Mouse (Mus musculus): Measurements from ENCODE around the gene Prdx5. TPM values are rescaled to one million over a fixed set of nuclear protein-coding genes. Genes with fewer than 3 reads are reported as not detected.
A peak's percentile ranks its signal among the peaks of the same experiment; 100 is the strongest.
"Not testable (repeated sequence)": the region's sequence is repeated elsewhere in the genome, so short reads cannot be mapped to it uniquely, and the experiment has no call there.

The Prdx5 gene
- total RNA-seq, 2 experiments from 2014 or later, result 763 to 838 TPM

GRCm38 (mm10) chr19:6919431-6919830 lies 9.5 kb upstream of the Prdx5 start:
- DNase-seq, result no peak

DNA sequence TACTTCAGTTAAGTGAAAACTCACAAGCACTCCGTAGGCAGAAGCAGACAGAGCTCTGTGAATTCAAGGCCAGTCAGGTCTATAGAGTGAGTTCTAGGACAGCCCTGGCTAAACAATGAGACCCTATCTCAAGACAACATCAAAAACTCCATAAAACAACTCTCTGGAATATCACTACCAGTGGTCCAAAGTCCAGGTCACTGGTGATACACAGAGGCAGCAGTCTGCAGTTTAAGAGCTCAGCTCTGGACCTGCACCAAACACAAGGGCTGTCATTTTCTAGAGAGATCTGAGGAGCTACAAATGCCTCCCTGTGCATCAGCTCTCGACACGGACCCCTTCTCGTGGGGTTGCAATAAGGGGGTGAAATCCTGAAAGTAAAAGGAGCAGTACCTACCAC lies 8.4 kb upstream of the Prdx5 start:
- DNase-seq, result no peak

GRCm38 (mm10) chr19:6916496-6916895 lies 6.6 kb upstream of the Prdx5 start:
- no peak for DNase-seq

DNA sequence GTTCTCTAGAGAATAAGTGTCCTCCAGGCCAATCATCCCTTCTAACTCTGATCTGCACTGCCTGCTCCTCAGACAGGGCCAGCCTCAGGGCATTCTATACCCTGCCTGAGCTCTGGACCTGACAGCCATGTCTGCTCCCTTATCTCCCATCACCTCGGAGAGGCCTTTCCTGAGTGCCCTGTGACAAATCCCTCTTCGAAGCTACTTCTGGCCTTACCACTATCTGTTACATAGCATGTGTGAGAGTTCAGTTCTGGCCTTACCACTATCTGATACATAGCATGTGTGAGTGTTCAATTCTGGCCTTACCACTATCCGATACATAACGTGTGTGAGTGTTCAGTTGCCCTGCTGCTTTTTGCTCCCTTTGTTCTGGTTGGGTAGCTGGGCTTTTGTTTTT lies 5.4 kb upstream of the Prdx5 start:
- no peak for DNase-seq

DNA sequence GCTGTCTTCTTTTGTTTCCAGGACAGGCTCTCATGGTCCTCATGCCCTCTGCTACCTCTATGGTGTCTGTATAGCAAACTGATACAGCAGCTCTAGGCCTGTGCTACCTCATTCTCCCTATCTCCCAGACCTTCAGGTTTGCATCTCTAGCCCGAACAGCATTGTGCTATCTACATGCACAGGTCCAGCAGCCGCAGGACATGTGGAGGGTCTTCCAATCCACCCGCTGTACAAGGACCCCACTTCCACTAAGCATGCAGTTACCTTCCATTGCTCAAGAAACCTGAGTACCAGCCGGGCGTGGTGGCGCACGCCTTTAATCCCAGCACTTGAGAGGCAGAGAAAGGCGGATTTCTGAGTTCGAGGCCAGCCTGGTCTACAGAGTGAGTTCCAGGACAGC lies 4.6 kb upstream of the Prdx5 start:
- DNase-seq, result no peak

- DNase-seq, result peak in 1 of 2 experiments; percentile 42
Measured at GRCm38 (mm10) chr19:6913991-6914390, 4.1 kb upstream of the Prdx5 start.

DNA sequence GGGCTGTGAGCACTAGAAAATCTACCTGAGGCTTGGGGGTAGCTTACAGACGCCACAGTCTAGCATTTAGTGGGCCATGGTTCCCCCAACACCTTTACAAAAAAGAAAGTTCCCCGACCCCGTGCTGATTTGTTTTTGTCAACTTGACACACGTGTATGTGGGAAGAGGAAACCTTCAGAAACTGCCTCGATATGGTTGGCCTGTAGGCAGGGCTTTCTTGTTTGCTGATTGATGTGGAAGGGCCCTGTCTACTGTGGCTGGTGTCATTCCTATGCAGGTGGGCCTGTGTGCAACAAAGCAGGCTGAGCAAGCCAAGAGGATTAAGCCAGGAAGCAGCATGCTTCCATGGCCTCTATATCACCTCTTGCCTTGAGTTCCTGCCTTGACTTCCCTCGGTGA lies 3.1 kb upstream of the Prdx5 start:
- no peak for DNase-seq

DNA sequence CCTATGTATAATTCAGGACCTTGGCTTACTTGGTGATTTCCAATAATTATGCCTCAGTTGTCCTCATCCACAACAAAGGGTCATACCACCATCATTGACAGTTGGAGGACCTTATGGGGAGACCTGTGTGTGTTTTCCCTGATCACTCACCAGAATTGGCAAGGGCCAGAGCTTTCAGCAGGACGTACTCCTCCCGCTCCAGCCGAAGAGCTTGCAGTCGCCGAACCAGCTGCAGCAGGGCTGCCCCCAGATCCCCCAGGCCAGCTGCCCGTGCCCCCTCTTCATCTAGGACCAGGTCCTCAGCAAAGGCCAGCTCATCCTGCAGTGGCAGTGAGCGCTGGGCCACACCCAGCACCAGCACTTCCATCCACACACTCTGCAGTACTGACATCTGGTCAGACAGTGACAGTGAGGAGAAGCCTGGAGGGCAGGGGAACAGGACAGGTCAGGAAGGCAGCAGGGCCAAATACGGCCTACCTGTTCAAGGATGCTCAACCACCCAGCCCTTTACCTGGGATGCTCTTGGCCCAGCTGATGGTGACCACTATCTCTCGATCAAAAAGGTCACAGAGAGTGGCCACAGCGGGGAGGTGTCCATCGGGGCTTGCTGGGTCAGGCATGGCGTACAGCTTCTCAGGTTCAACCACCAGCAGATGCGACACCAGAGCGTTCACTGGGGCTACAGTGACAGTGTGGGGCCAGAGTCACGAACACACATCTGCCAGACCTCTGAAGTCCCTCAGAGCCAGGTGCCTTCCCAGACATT lies 2.5 kb upstream of the Prdx5 start:
- DNase-seq, result no peak

- peak in 1 of 2 experiments; percentile 1 for DNase-seq
Measured at GRCm38 (mm10) chr19:6911101-6912074, 1.5 kb upstream of the Prdx5 start.

GRCm38 (mm10) chr19:6910306-6910705 lies 400 bp upstream of the Prdx5 start:
- DNase-seq, result peak in 1 of 2 experiments; percentile 64

- DNase-seq, result no peak
Measured at GRCm38 (mm10) chr19:6909021-6909420, 885 bp downstream of the Prdx5 start.

DNA sequence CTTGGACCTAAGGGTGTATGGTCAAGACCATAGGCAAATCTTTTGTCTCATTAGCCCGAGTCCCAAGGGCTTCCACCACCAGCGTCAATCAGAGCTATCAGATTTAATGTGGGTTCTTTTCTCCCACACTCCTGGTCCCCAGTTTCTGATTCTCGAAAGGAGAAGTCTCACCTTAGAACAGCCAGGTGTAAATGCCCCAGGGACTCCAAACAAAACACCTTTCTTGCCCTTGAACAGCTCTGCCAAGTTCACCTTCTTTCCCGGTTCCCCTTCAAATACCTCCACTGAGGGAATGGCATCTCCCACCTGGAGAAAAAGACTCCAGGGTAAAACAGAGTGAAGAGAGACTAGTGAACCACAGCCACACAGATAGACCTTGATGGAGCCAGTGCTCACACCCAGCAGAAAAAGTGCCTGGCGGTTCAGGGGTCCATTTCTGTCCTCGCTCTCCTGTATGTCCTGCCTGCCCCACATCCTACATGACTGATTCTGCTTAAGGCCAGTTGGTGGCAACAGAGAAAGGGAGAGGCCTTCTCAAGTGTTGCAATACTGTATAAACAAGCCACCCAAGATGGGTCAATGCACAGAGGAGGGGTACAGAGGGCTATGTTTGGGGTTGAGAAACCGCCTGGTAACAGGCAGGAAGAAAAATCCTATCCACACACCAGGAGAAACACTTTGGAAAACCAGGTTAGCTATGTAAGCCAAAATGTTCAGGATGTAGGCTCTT lies 1.9 kb downstream of the Prdx5 start:
- no peak for DNase-seq

- no peak for DNase-seq
Measured at GRCm38 (mm10) chr19:6907094-6907493, 2.8 kb downstream of the Prdx5 start.

- no peak for DNase-seq
Measured at GRCm38 (mm10) chr19:6906199-6906598, 3.7 kb downstream of the Prdx5 start.

GRCm38 (mm10) chr19:6905498-6906159 lies 4.3 kb downstream of the Prdx5 start:
- DNase-seq, result no peak

GRCm38 (mm10) chr19:6904846-6905245 lies 5.1 kb downstream of the Prdx5 start:
- no peak for DNase-seq

DNA sequence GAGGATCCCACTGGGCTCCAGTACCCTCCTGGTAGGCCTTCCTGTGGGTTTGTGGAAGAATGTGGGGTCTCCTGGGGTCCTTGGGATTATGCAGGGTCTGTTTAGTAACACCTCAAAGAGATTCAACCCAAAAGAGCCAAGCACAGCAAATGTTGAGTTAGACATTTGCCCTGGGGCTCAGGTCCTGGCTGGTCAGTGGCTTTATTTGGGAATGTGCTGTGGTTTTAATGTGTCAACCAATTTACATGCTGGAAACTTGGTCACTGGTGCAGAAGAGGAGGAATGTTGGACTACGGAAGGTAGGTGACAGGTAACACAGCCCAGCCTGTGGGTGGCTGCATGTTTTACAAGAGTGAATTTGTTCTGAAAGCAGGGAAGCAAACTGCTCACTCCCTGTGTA lies 6.9 kb downstream of the Prdx5 start:
- DNase-seq, result no peak

- no peak for DNase-seq
Measured at GRCm38 (mm10) chr19:6899641-6900040, 10.3 kb downstream of the Prdx5 start.

DNA sequence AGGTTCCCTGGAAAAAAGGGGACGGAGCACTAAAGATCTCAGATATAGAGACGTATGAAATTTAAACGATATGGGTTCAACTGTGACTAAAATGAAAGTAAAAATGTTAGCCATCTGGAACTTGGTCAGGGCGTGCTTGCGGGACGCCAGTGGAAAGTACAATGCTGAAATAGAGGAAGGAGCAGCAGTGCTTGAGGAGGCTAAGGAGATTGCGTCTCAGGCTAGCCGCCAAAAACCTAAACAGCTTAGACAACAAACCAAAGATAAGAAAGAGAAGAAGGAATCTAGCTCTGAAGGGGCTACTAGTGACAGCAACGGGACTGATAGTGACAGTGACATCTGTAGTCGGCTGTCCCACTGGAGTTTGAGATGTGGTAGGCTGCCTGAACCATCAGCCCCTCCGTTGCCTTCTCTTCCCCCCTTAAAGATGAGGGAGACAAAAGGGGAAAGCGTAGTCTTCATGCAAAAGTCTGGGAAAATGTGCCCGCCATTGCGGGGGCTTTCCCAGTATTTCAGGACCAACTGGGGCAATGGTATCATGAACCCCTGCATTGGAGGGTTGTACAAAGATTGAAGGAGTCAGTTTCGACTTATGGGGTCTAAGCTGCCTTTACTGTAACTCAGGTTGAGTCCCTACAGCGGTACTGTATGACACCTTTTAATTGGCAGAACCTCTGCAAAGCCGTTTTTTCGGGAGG lies 14.1 kb downstream of the Prdx5 start:
- DNase-seq, result not testable (repeated sequence)

DNA sequence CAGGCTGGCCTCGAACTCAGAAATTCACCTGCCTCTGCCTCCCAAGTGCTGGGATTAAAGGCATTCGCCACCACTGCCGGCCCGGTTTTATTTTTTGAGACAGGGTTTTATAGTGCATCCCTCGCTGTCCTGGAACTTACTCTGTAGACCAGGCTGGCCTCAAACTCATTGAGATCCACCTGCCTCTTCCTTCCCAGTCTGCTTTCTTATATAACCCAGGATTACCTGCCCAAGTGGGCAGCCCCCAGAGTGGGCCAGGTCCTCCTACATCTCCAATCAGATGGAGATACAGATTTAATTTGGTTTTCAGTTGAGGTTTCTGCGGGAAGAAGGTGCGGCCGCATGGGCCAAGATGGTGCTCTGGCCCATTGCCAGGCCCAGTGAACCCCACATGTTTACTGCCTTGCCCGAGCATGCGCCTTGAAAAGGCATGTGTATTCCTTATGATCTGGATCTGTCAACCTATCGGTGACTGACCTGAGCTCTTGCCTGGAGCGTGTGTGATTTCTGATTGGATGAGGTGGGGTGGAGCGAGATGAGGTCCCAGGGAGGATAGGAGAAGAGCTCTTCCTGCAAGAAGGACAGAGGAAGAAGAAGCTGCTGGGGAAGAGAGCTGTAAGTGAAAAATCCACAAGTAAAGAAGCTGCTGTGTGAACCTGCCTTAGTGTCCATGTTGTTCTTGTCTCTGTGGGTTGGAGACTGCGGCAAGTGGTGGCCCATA lies 16.0 kb downstream of the Prdx5 start:
- DNase-seq, result no peak

DNA sequence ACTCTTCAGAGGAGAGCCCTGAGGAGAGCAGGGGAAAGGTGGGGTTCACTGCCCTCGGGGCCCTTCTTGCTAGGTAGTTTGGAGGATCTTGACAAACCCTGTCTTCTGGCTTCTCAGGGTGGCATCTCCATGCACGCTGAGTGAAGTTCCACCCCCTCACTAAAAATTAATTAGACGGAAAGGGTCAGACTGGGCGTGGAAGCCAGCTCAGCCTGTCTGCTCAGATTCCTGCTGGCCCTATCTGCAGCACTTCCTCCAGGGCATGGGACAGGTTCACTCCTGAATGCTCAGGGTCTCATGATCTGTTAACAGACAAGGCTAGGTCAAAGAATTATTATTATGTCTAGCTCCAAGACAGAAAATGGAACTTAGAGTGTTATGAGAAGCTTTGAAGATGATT lies 17.4 kb downstream of the Prdx5 start:
- no peak for DNase-seq

Measured in heart, adult 18-20 months (tissue).